Mouse (Mus musculus) right cerebral cortex, postnatal 14 days (tissue): Measurements from ENCODE around the gene Prl3d1.
"Not testable (repeated sequence)": the region's sequence is repeated elsewhere in the genome, so short reads cannot be mapped to it uniquely, and the experiment has no call there.

Source experiments
- DNase-seq: peaks from one replicate; pipeline ENCODE4 v3.0.0; 2022

The Prl3d1 gene

DNA sequence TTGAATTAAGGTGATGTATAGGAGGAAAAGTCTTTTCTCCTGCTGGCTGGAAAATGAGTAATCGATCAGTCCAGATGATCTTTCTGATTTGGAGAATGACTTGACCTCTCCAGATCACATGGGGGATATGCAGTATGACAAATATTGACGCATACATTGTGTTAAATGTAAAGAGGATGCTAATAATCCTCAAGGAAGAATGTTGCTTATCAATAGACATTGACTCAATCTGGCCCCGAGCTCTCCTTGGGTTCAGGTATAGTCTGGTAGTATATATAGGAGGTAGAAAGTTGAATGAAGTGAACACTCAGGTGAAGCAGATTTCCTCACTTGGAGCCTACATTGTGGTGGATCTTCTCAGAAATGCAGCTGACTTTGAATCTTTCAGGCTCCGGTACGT lies at the start of gene Prl3d1:
TSS of gene Prl3d1 (plus strand) at position 301 of the 400 bp plus-strand sequence.
- DNase-seq = not testable (repeated sequence)

GRCm38 (mm10) chr13:27057270-27057669 lies 36.7 kb upstream of the Prl3d1 start, which contains the start of gene Prl:
TSS of gene Prl (plus strand) at chr13:27057570.
- no peak for DNase-seq

DNA sequence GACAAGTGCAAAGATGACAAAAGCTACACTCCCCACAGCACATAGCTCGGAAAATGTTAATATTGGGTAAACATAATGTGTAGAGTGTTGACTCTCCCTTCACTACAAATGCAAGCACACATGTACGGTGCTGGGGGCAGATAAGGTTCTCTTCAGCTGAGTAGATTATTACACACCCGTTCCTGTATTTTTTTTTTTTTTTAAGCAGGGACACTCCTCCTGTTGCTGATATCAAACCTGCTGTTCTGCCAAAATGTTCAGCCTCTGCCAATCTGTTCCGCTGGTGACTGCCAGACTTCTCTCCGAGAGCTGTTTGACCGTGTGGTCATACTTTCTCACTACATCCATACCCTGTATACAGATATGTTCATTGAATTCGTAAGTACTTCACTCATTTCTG lies 34.8 kb upstream of the Prl3d1 start:
- no peak for DNase-seq

DNA sequence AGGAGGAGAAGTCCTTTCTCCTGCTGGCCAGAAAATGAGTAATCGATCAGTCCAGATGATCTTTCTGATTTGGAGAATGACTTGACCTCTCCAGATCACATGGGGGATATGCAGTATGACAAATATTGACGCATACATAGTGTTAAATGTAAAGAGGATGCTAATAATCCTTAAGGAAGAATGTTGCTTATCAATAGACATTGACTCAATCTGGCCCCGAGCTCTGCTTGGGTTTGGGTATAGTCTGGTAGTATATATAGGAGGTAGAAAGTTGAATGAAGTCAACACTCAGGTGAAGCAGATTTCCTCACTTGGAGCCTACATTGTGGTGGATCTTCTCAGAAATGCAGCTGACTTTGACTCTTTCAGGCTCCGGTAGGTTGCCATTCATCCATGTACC lies 27.4 kb downstream of the Prl3d1 start, which contains the start of gene Prl3d2:
TSS of gene Prl3d2 (plus strand) at position 301 of the 400 bp plus-strand sequence.
- not testable (repeated sequence) for DNase-seq

GRCm38 (mm10) chr13:27148264-27148663 lies 54.3 kb downstream of the Prl3d1 start:
- no peak for DNase-seq
